Mouse (Mus musculus) kidney, postnatal 14 days (tissue): Measurements from ENCODE around the gene Vps8.
A peak's percentile ranks its signal among the peaks of the same experiment; 100 is the strongest.

ENCODE experiments used
- DNase-seq: peaks from one replicate; pipeline ENCODE4 v3.0.0; 2022; ENCODE audit warnings: mixed read lengths

The Vps8 gene

DNA sequence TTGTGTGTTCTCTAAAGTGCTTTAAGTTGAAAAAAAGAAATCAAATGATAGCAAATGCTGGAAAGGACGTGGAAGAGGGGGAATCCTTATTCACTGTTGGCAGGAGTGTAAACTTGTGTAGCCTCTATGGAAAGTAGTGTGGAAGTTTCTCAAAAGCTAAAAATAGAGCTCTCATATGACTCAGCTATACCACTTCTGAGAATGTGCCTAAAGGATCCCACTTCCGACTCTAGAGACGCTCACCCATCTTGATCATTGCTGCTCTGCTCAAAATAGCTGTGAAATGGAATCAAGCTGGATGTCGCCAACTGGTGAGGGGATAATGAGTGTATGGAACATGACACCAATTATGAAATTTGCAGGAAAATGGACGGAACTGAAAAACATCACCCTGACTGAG, 264.5 kb downstream of the Vps8 start:
- no peak for DNase-seq

- no peak for DNase-seq
Observed at GRCm38 (mm10) chr16:21689141-21689540, 266.2 kb downstream of the Vps8 start.

DNA sequence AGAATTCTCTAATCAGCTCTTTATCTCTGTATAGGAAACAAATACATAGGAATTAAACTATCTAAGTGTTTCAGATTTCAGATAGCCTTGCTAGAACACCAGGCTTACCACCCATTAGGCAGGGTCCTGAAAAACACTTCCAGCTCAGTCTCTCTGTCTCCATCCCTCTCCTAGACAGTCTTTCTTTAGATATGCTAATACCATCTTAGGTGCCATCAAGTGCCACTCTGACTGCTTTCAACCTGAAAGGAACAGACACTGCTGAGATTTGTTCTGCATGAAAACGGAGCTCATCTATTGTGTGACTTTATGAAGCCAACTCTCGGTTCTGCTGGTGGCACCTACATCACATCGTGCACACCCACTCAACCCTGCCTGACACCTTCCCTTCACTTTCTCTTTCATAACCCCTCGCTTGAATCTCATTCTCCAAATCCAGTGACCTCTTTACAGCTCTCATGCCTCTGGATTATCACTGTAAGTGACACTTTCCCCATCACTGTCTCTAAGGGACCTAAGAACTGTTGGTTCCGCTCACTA, 267.4 kb downstream of the Vps8 start:
- no peak for DNase-seq

GRCm38 (mm10) chr16:21693981-21694462, 271.1 kb downstream of the Vps8 start:
- peak; percentile 71 for DNase-seq
